Mouse (Mus musculus) left cerebral cortex, adult 18-20 months (tissue): ENCODE measurements around the gene Srebf2. TPM values are rescaled to one million over a fixed set of nuclear protein-coding genes. Genes with fewer than 3 reads are reported as not detected.

Experiments used
- microRNA-seq, 2 experiments: library from miRNA; unstranded; fragments of <30 nt; microRNA quantifications; one replicate each; pipeline ENCODE4 v1.2.0; 2021
- total RNA-seq, 2 experiments: library from RNA; stranded (reverse); gene quantifications; 2 replicates each; pipeline ENCODE4 v1.2.3; 2021

The Srebf2 gene
- total RNA-seq, 2 experiments from 2014 or later, result 213 to 223 TPM

Small RNA genes lying within 50 kb of the gene (microRNA-seq; reads per million reads assigned to microRNA genes)
- 27.3 to 27.9 reads per million in 2 experiments for gene Mir33

Other genes starting within 250 kb of the Srebf2 start
- gene Polr3h, start 220.9 kb upstream of the Srebf2 start, total RNA-seq, result 10 to 100 TPM; 50.9 to 52.1 TPM
- gene Csdc2, start 210.4 kb upstream of the Srebf2 start, total RNA-seq, result 10 to 100 TPM; 80.7 to 90.7 TPM
- 100 to 1,000 TPM; 201 TPM for gene Pmm1, start 186.3 kb upstream of the Srebf2 start, total RNA-seq
- not detected for gene 1700029P11Rik, start 166.6 kb upstream of the Srebf2 start, total RNA-seq
- 10 to 100 TPM; 19.9 to 22.2 TPM for gene Xrcc6, start 159.3 kb upstream of the Srebf2 start, total RNA-seq
- gene Desi1, start 113.3 kb upstream of the Srebf2 start, total RNA-seq, result 10 to 100 TPM; 83.4 to 85.2 TPM
- 100 to 1,000 TPM; 117 to 125 TPM for gene Snu13, start 99.6 kb upstream of the Srebf2 start, total RNA-seq
- not detected for gene 4930407I10Rik, start 88.0 kb upstream of the Srebf2 start, total RNA-seq
- gene Mei1, start 77.2 kb upstream of the Srebf2 start, total RNA-seq, result 1 to 10 TPM; 3.7 to 4.0 TPM
- gene Ccdc134, start 19.3 kb upstream of the Srebf2 start, total RNA-seq, result 10 to 100 TPM; 11.1 to 12.6 TPM
- gene Shisa8, start 65.6 kb downstream of the Srebf2 start, total RNA-seq, result 1 to 10 TPM; 2.6 to 3.0 TPM
- gene Tnfrsf13c, start 77.2 kb downstream of the Srebf2 start, total RNA-seq, result under 1 TPM; 0.26 to 0.49 TPM
- gene Cenpm, start 97.6 kb downstream of the Srebf2 start, total RNA-seq, result 1 to 10 TPM; 4.0 to 4.4 TPM
- gene 1500009C09Rik, start 105.2 kb downstream of the Srebf2 start, total RNA-seq, result 100 to 1,000 TPM in 1 of 2 experiments, 10 to 100 TPM in 1; 93.7 to 101 TPM
- gene Sept3, start 127.7 kb downstream of the Srebf2 start, total RNA-seq, result 100 to 1,000 TPM; 494 to 520 TPM
- gene Wbp2nl, start 151.8 kb downstream of the Srebf2 start, total RNA-seq, result not detected
- 10 to 100 TPM; 29.1 to 30.2 TPM for gene Naga, start 191.7 kb downstream of the Srebf2 start, total RNA-seq
- gene Pheta2, start 191.8 kb downstream of the Srebf2 start, total RNA-seq, result under 1 TPM; 0.23 to 0.35 TPM
- 100 to 1,000 TPM; 140 to 146 TPM for gene Smdt1, start 191.8 kb downstream of the Srebf2 start, total RNA-seq
- gene Ndufa6, start 207.1 kb downstream of the Srebf2 start, total RNA-seq, result 100 to 1,000 TPM; 195 to 198 TPM
- gene Cyp2d22, start 233.1 kb downstream of the Srebf2 start, total RNA-seq, result 10 to 100 TPM; 36.4 to 40.9 TPM
- under 1 TPM in 1 of 2 experiments, not detected in 1; 0.35 TPM for gene Cyp2d11, start 246.8 kb downstream of the Srebf2 start, total RNA-seq